Comparison of ENCODE assay signal across 11 mouse cellular contexts in genomic region chr1:71893636-71894035, GRCm38 (mm10).
DNase-seq lines count a peak whose midpoint lies in the region; ATAC-seq and TF ChIP-seq lines count a peak whose summit lies in the region.
"Had no signal": no experiment of that assay in that cellular context is flagged by ENCODE, and none has a peak within 500 bp of the region (broad histone marks: within the 10 kb centered on the region; RNA-seq: fewer than 3 reads in every experiment).

No protein-coding gene starts in this region.

- intact Hi-C loops in gastrocnemius, adult 2 months (cut with DNase I) = no loop called here

- H3K4me2 ChIP-seq in embryonic facial prominence, embryonic 14.5 days (ENCODE audit: low read depth, low read length) = peak overlapping the region; percentile 9; the same call in 1 of the 2 replicates
- peak overlapping the region; percentile 4; the same call in 1 of the 2 replicates for H3K4me2 ChIP-seq in limb, embryonic 15.5 days
- H3K4me2 ChIP-seq in kidney, embryonic 16.5 days (replicated peaks; ENCODE audit: low read depth, low read length) = no peak overlapping the region
- H3K4me2 ChIP-seq: hindbrain, embryonic 15.5 days; midbrain, embryonic 13.5 days; stomach, embryonic 15.5 days had no signal

- H3ac ChIP-seq in C2C12 (ENCODE audit: control insufficient read depth, insufficient read length, low read depth) = no peak overlapping the region

- 18% methylated on average over 5 of the region's 5 CpGs for WGBS in embryonic facial prominence, embryonic 14.5 days
- 14% methylated on average over 5 of the region's 5 CpGs for WGBS in limb, embryonic 15.5 days
- 21% methylated on average over 5 of the region's 5 CpGs for WGBS in kidney, embryonic 16.5 days

- ATAC-seq in embryonic facial prominence, embryonic 14.5 days (ENCODE audit: low read depth) = peak; percentile 57; the same call in 1 of the 2 replicates
- ATAC-seq in limb, embryonic 15.5 days (ENCODE audit: insufficient number of reproducible peaks, low FRiP score, low TSS enrichment, low read depth) = no peak
- no peak for ATAC-seq in kidney, embryonic 16.5 days (ENCODE audit: low FRiP score, low TSS enrichment)
- ATAC-seq: midbrain, embryonic 13.5 days had no signal

- H3K36me3 ChIP-seq in C2C12 (ENCODE audit: control insufficient read depth, insufficient read depth) = no peaks in the 10 kb centered on the region
- H3K36me3 ChIP-seq in embryonic facial prominence, embryonic 14.5 days (ENCODE audit: control insufficient read depth, insufficient read depth, low read length) = no peaks in the 10 kb centered on the region
- H3K36me3 ChIP-seq in limb, embryonic 15.5 days = no peaks in the 10 kb centered on the region
- no peaks in the 10 kb centered on the region for H3K36me3 ChIP-seq in kidney, embryonic 16.5 days (ENCODE audit: insufficient read depth, low read length)
- H3K36me3 ChIP-seq: hindbrain, embryonic 15.5 days; midbrain, embryonic 13.5 days; stomach, embryonic 15.5 days had no signal

- peak; percentile 50 for DNase-seq in gastrocnemius, adult 2 months
- no peak for DNase-seq in gastrocnemius, postnatal 10 days
- DNase-seq in embryonic facial prominence, embryonic 14.5 days (ENCODE audit: low spot score) = peak; percentile 73
- no peak for DNase-seq in cerebellum, adult 9-11 months
- DNase-seq in kidney, postnatal 25 days = no peak

- H3K79me2 ChIP-seq in C2C12 (ENCODE audit: control insufficient read depth, insufficient read depth) = no peaks in the 10 kb centered on the region

- no peak for TF ChIP-seq CTCF in gastrocnemius, adult 2 months (IDR thresholded peaks at IDR 0.05)
- TF ChIP-seq CTCF in C2C12 (IDR thresholded peaks at IDR 0.05; ENCODE audit: control insufficient read depth, insufficient read depth, insufficient read length) = no peak

- H3K4me1 ChIP-seq in embryonic facial prominence, embryonic 14.5 days (ENCODE audit: control insufficient read depth, insufficient read depth, low read length) = peaks cover 17% of the 10 kb centered on the region
- peaks cover 18% of the 10 kb centered on the region for H3K4me1 ChIP-seq in limb, embryonic 15.5 days
- peaks cover 15% of the 10 kb centered on the region for H3K4me1 ChIP-seq in kidney, embryonic 16.5 days (ENCODE audit: insufficient read depth, low read length)
- H3K4me1 ChIP-seq: midbrain, embryonic 13.5 days; stomach, embryonic 15.5 days had no signal

- H3K9me3 ChIP-seq in embryonic facial prominence, embryonic 14.5 days (ENCODE audit: control insufficient read depth, low read length) = no peaks in the 10 kb centered on the region
- no peaks in the 10 kb centered on the region for H3K9me3 ChIP-seq in limb, embryonic 15.5 days
- no peaks in the 10 kb centered on the region for H3K9me3 ChIP-seq in kidney, embryonic 16.5 days (ENCODE audit: low read length)
- H3K9me3 ChIP-seq: hindbrain, embryonic 15.5 days; midbrain, embryonic 13.5 days; stomach, embryonic 15.5 days had no signal

- H3K27ac ChIP-seq in gastrocnemius, adult 2 months = no peak overlapping the region
- 0 out of 2 replicates have a peak overlapping the region, but pooled peaks have one; percentile 11 for H3K27ac ChIP-seq in embryonic facial prominence, embryonic 14.5 days (replicated peaks; ENCODE audit: low read depth, low read length)
- no peak overlapping the region for H3K27ac ChIP-seq in limb, embryonic 15.5 days
- no peak overlapping the region for H3K27ac ChIP-seq in kidney, embryonic 16.5 days (ENCODE audit: low read length)
- H3K27ac ChIP-seq: hindbrain, embryonic 15.5 days; midbrain, embryonic 13.5 days; stomach, embryonic 15.5 days had no signal

- no peaks in the 10 kb centered on the region for H3K79me3 ChIP-seq in C2C12 (ENCODE audit: low read depth)

- no peak overlapping the region for H3K9ac ChIP-seq in embryonic facial prominence, embryonic 14.5 days (ENCODE audit: low read depth, low read length)
- H3K9ac ChIP-seq in limb, embryonic 15.5 days = no peak overlapping the region
- no peak overlapping the region for H3K9ac ChIP-seq in kidney, embryonic 16.5 days (replicated peaks; ENCODE audit: low read length)
- H3K9ac ChIP-seq: hindbrain, embryonic 15.5 days; midbrain, embryonic 13.5 days; stomach, embryonic 15.5 days had no signal

- no peaks in the 10 kb centered on the region for H3K27me3 ChIP-seq in C2C12 (ENCODE audit: control insufficient read depth, insufficient read depth, insufficient read length)
- no peaks in the 10 kb centered on the region for H3K27me3 ChIP-seq in embryonic facial prominence, embryonic 14.5 days (replicated peaks; ENCODE audit: control insufficient read depth, insufficient read depth, low read length)
- no peaks in the 10 kb centered on the region for H3K27me3 ChIP-seq in limb, embryonic 15.5 days
- H3K27me3 ChIP-seq in kidney, embryonic 16.5 days (ENCODE audit: insufficient read depth, low read length) = no peaks in the 10 kb centered on the region
- H3K27me3 ChIP-seq: hindbrain, embryonic 15.5 days; midbrain, embryonic 13.5 days; stomach, embryonic 15.5 days had no signal

- H3K4me3 ChIP-seq in gastrocnemius, adult 2 months = no peak overlapping the region
- no peak overlapping the region for H3K4me3 ChIP-seq in C2C12 (ENCODE audit: insufficient read depth, poor library complexity, severe bottlenecking)
- H3K4me3 ChIP-seq in embryonic facial prominence, embryonic 14.5 days (ENCODE audit: low read depth, low read length) = no peak overlapping the region
- H3K4me3 ChIP-seq in limb, embryonic 15.5 days = no peak overlapping the region
- no peak overlapping the region for H3K4me3 ChIP-seq in kidney, embryonic 16.5 days (ENCODE audit: low read length)
- H3K4me3 ChIP-seq: hindbrain, embryonic 15.5 days; midbrain, embryonic 13.5 days; stomach, embryonic 15.5 days had no signal

TF ChIP-seq in C2C12, 6 proteins besides CTCF, POLR2A, EP300 and RAD21:
- TF ChIP-seq CEBPB (IDR thresholded peaks at IDR 0.05; ENCODE audit: low read depth) = no peak
- no peak for TF ChIP-seq MYOG (IDR thresholded peaks at IDR 0.05; ENCODE audit: control insufficient read depth, extremely low read depth, insufficient read length)
- peak; percentile 46 for TF ChIP-seq MAX (IDR thresholded peaks at IDR 0.05)
- peak; percentile 91 for TF ChIP-seq FOSL1 (IDR thresholded peaks at IDR 0.05; ENCODE audit: insufficient read depth, low read length, poor library complexity, severe bottlenecking)
- TF ChIP-seq MYOD1 (IDR thresholded peaks at IDR 0.05; ENCODE audit: control insufficient read depth, insufficient read length, low read depth) = no peak
- TF ChIP-seq USF1 (IDR thresholded peaks at IDR 0.05; ENCODE audit: low read depth) = no peak

Comparison
In these comparisons a context has a peak if more than half of its experiments do, and no peak if none do; other contexts are left out.
1. DNase-seq: peak in gastrocnemius, adult 2 months (single experiment) and embryonic facial prominence, embryonic 14.5 days (single experiment); none in gastrocnemius, postnatal 10 days (single experiment), cerebellum, adult 9-11 months (single experiment) and kidney, postnatal 25 days (0 of 2).